Mouse (Mus musculus) embryonic facial prominence, embryonic 11.5 days (tissue): Measurements from ENCODE around the gene Samd4b. TPM values are rescaled to one million over a fixed set of nuclear protein-coding genes. Genes with fewer than 3 reads are reported as not detected.

Source experiments
- ATAC-seq: fragments of 200-750 bp; cut with Nextera tagmentation; replicated peaks from 2 replicates; pipeline ENCODE4 v1.8.0; 2017; ENCODE audit warnings: low read depth; ENCODE audit not compliant: insufficient number of reproducible peaks, low FRiP score, low TSS enrichment
- DNase-seq: peaks from one replicate; pipeline ENCODE4 v3.0.0-alpha.2; 2015; ENCODE audit warnings: low spot score
- H3K27ac ChIP-seq: fragments of 300-500 bp; sonication (generic); replicated peaks from 2 replicates; pipeline ENCODE4 v1.5.1; 2014; ENCODE audit warnings: mild to moderate bottlenecking, low read depth, low read length, control low read depth
- H3K27me3 ChIP-seq: fragments of 300-500 bp; sonication (generic); 2 replicates; pipeline ENCODE4 v1.6.1; 2014; ENCODE audit warnings: mild to moderate bottlenecking, low read length, moderate library complexity, mixed read lengths; ENCODE audit not compliant: control insufficient read depth, insufficient read depth
- H3K36me3 ChIP-seq: fragments of 300-500 bp; sonication (generic); replicated peaks from 2 replicates; pipeline ENCODE4 v1.6.1; 2014; ENCODE audit warnings: low read depth, mild to moderate bottlenecking, low read length, moderate library complexity, mixed read lengths; ENCODE audit not compliant: control insufficient read depth, insufficient read depth
- H3K4me1 ChIP-seq: fragments of 300-500 bp; sonication (generic); 2 replicates; pipeline ENCODE4 v1.6.1; 2014; ENCODE audit warnings: low read length, mixed read lengths; ENCODE audit not compliant: control insufficient read depth, insufficient read depth
- H3K4me2 ChIP-seq: fragments of 300-500 bp; sonication (generic); 2 replicates; pipeline ENCODE4 v1.6.1; 2014; ENCODE audit warnings: low read depth, mild to moderate bottlenecking, control low read depth, low read length, moderate library complexity
- H3K4me3 ChIP-seq: fragments of 300-500 bp; sonication (generic); 2 replicates; pipeline ENCODE4 v1.5.1; 2014; ENCODE audit warnings: low read depth, low read length, control low read depth
- H3K9ac ChIP-seq: fragments of 300-500 bp; sonication (generic); replicated peaks from 2 replicates; pipeline ENCODE4 v1.6.1; 2014; ENCODE audit warnings: mild to moderate bottlenecking, control low read depth, low read length
- H3K9me3 ChIP-seq: fragments of 300-500 bp; sonication (generic); replicated peaks from 2 replicates; pipeline ENCODE4 v1.6.1; 2016; ENCODE audit warnings: mild to moderate bottlenecking, low read length, inconsistent platforms, mixed read lengths; ENCODE audit not compliant: control insufficient read depth
- WGBS: fragments of 180-500 bp; shearing (Covaris S2); extraction: QIAGEN DNeasy Blood & Tissue Kit; methylation state at CpG from one replicate; pipeline ENCODE4 v1.1.7; 2014; 5-methylcytosine and 5-hydroxymethylcytosine counted together
- polyA plus RNA-seq: library from polyadenylated mRNA; unstranded; fragments of >200 nt; fragmentation: Nextera tagmentation; extraction: Ambion mirVana; gene quantifications from 2 replicates; pipeline ENCODE4 v1.2.1, GENCODE M21; 2014

Samd4b gene
- polyA plus RNA-seq, 1 experiment from 2014 or later = 29.4 TPM

GRCm38 (mm10) chr7:28410841-28411475 is 187.0 kb downstream of the Samd4b start:
- Histone ChIP-seq H3K9ac (no peak overlapping the region), H3K4me1 (no peaks in the 10 kb centered on the region), H3K4me2 (no peak overlapping the region), H3K27ac (no peak overlapping the region), H3K27me3 (no peaks in the 10 kb centered on the region), H3K36me3 (peaks cover 25% of the 10 kb centered on the region), H3K4me3 (no peak overlapping the region), H3K9me3 (no peaks in the 10 kb centered on the region)
- ATAC-seq (no peak), DNase-seq (no peak)
- WGBS = 91% methylated on average over 3 of the region's 3 CpGs

GRCm38 (mm10) chr7:28401942-28402341 is 196.0 kb downstream of the Samd4b start:
- no peaks in the 10 kb centered on the region for H3K4me1 ChIP-seq
- DNase-seq (no peak), ATAC-seq (no peak)
- H3K27ac ChIP-seq = no peak overlapping the region
- peaks cover 25% of the 10 kb centered on the region for H3K36me3 ChIP-seq
- H3K27me3 ChIP-seq = no peaks in the 10 kb centered on the region
- WGBS = 72% methylated on average over 3 of the region's 3 CpGs
- H3K9me3 ChIP-seq = no peaks in the 10 kb centered on the region
- no peak overlapping the region for H3K4me2 ChIP-seq
- H3K9ac ChIP-seq = no peak overlapping the region
- H3K4me3 ChIP-seq = no peak overlapping the region

GRCm38 (mm10) chr7:28401030-28401429 is 196.9 kb downstream of the Samd4b start:
- H3K9me3 ChIP-seq = no peaks in the 10 kb centered on the region
- no peak overlapping the region for H3K27ac ChIP-seq
- H3K9ac ChIP-seq = no peak overlapping the region
- H3K4me2 ChIP-seq = no peak overlapping the region
- 96% methylated on average over 1 of the region's 1 CpGs for WGBS
- no peak for ATAC-seq
- H3K27me3 ChIP-seq = no peaks in the 10 kb centered on the region
- no peak overlapping the region for H3K4me3 ChIP-seq
- no peak for DNase-seq
- H3K4me1 ChIP-seq = no peaks in the 10 kb centered on the region
- H3K36me3 ChIP-seq = peaks cover 19% of the 10 kb centered on the region

DNA sequence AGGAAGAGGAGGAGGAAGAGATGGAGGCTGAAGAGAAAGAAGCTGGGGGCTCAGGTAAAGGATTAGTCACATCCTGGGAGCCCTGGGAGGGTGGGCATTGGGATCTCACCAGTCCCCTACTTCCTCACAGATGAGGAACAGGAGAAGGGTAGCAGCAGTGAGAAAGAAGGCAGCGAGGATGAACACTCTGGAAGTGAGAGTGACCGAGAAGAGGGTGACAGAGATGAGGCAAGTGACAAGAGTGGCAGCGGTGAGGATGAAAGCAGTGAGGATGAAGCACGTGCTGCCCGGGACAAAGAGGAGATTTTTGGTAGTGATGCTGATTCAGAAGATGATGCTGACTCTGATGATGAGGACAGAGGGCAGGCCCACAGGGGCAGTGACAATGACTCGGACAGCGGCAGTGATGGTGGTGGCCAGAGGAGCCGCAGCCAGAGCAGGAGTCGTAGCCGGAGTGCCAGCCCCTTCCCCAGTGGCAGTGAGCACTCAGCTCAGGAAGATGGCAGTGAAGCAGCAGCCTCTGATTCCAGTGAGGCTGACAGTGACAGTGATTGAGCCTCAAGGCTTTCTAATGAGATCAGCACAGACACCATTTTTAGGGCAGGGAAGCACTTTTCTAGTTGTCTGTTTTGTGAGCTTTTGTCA is 199.1 kb downstream of the Samd4b start:
- no peak for DNase-seq
- 94% methylated on average over 10 of the region's 10 CpGs for WGBS
- H3K27me3 ChIP-seq = no peaks in the 10 kb centered on the region

GRCm38 (mm10) chr7:28398000-28398399 is 199.9 kb downstream of the Samd4b start:
- Histone ChIP-seq H3K4me1 (no peaks in the 10 kb centered on the region), H3K27ac (no peak overlapping the region), H3K36me3 (peaks cover 11% of the 10 kb centered on the region), H3K4me3 (no peak overlapping the region), H3K9ac (no peak overlapping the region), H3K9me3 (no peaks in the 10 kb centered on the region), H3K4me2 (no peak overlapping the region), H3K27me3 (no peaks in the 10 kb centered on the region)
- ATAC-seq = no peak
- WGBS = 69% methylated on average over 3 of the region's 3 CpGs
- peak; percentile 43 for DNase-seq

More for the DNA sequence above, 199.1 kb downstream of the Samd4b start:
- Histone ChIP-seq H3K4me1 (no peaks in the 10 kb centered on the region), H3K36me3 (peaks cover 14% of the 10 kb centered on the region), H3K4me3 (no peak overlapping the region), H3K9me3 (no peaks in the 10 kb centered on the region), H3K27ac (no peak overlapping the region), H3K4me2 (no peak overlapping the region), H3K9ac (no peak overlapping the region)
- no peak for ATAC-seq

- Histone ChIP-seq H3K9me3 (no peaks in the 10 kb centered on the region), H3K4me1 (no peaks in the 10 kb centered on the region), H3K9ac (no peak overlapping the region), H3K27ac (no peak overlapping the region), H3K36me3 (peaks cover 6% of the 10 kb centered on the region), H3K27me3 (no peaks in the 10 kb centered on the region), H3K4me3 (no peak overlapping the region), H3K4me2 (no peak overlapping the region)
- WGBS = 92% methylated on average over 4 of the region's 4 CpGs
- DNase-seq (no peak), ATAC-seq (no peak)
These were observed 202.5 kb downstream of the Samd4b start for GRCm38 (mm10) chr7:28395425-28395824.

DNA sequence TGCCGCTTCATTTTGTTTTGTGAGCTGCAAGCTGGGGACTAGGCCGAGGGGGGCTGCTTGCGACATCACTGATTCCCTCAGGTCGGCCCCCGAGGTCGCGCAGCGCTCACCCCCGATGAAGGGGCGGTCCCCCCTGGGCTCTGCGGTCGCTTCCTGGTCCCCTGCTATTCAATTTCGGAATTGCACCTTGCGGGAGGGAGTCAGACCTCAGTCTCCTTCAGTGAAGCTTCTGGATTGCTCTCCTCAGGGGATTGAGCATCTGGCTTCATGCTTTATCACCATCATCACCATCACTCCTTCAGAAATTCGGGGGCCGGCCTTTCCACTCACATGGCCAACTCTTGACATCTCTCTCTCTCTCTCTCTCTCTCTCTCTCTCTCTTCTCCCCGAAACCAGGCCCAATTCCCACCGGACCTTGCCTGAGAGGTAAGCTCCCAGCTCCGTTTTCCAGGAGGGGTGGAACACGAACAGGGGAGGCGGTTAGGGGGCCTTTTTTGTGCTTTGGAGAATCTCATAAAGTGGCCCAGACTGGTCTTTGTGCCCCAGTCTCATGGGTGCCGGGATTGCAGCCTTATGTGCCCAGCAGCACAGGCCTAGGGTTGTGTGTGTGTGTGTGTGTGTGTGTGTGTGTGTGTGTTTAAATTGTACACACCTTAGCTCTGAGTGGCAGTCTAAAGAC is 204.5 kb downstream of the Samd4b start:
- peak overlapping the region; percentile 74 for H3K9ac ChIP-seq
- ATAC-seq (no peak; the same call in none of the 2 replicates), DNase-seq (no peak)
- peak overlapping the region; percentile 89 for H3K4me2 ChIP-seq
- H3K27ac ChIP-seq = 0 out of 2 replicates have a peak overlapping the region, but pooled peaks have one; percentile 3
- no peaks in the 10 kb centered on the region for H3K4me1 ChIP-seq
- H3K36me3 ChIP-seq = peaks cover 3% of the 10 kb centered on the region
- H3K9me3 ChIP-seq = no peaks in the 10 kb centered on the region
- peak overlapping the region; percentile 77 for H3K4me3 ChIP-seq
- WGBS = 5% methylated on average over 22 of the region's 22 CpGs
- H3K27me3 ChIP-seq = no peaks in the 10 kb centered on the region
